Mouse (Mus musculus) stomach, postnatal 0 days (tissue): ENCODE data around the gene Skil.

Experiments used
- CTCF ChIP-seq: IDR thresholded peaks from 2 replicates; pipeline ENCODE4 v1.5.1; 2016; ENCODE audit warnings: antibody characterized with exemption, low read depth, mild to moderate bottlenecking, moderate library complexity
- EP300 ChIP-seq: optimal IDR thresholded peaks from 2 replicates; pipeline ENCODE3; 2016; ENCODE audit warnings: antibody characterized with exemption

DNA sequence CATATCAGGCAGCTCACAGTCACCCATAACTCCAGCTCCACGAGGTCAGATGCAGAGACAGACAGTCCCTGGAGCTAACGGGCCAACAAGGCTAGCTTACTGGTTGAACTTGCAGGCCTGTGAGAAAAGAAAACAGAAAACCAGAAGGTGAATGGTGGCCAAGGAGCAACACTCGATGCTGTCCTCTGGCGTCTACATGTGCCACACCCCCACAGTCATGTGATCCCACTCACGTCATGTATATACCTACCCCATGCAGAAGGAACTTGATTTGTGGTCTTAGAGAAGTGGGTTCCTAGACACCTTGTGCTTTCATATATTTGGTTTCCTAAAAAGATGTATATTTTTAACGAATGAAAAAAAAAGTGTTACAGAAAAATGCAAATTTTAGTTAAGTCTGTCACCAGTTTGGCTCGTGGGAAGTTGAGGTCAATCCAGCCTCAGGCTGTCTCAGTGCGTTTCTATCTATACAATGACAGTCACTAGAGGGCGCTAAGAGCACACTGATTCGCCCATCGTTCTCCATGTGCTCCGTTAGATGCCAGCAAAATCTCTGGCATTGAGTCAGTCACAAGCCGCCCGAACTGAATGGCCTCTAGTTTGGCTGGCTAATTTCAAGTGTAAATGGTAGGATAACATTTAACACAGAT is 50.9 kb downstream of the Skil start:
- no peak for TF ChIP-seq EP300
- TF ChIP-seq CTCF = peak; percentile 95
